Mouse (Mus musculus): Measurements from ENCODE around the gene Endog.

GRCm38 (mm10) chr2:30123729-30124471 lies 47.4 kb upstream of the Endog start:
- TF ChIP-seq GATA1 (IDR thresholded peaks at IDR 0.05; ENCODE audit: borderline replicate concordance, low read length): no peak
- no peak for TF ChIP-seq FLI1 (IDR thresholded peaks at IDR 0.05; ENCODE audit: low read length)

All from megakaryocyte, embryonic 14.5 days (primary cell).